Mouse (Mus musculus): ENCODE measurements around the gene Srprb. TPM values are rescaled to one million over a fixed set of nuclear protein-coding genes. Genes with fewer than 3 reads are reported as not detected.

Gene Srprb
- polyA plus RNA-seq (2011; ENCODE audit: insufficient read length, low read depth, missing spikeins): 43.1 and 76.1 TPM in 2 replicates

DNA sequence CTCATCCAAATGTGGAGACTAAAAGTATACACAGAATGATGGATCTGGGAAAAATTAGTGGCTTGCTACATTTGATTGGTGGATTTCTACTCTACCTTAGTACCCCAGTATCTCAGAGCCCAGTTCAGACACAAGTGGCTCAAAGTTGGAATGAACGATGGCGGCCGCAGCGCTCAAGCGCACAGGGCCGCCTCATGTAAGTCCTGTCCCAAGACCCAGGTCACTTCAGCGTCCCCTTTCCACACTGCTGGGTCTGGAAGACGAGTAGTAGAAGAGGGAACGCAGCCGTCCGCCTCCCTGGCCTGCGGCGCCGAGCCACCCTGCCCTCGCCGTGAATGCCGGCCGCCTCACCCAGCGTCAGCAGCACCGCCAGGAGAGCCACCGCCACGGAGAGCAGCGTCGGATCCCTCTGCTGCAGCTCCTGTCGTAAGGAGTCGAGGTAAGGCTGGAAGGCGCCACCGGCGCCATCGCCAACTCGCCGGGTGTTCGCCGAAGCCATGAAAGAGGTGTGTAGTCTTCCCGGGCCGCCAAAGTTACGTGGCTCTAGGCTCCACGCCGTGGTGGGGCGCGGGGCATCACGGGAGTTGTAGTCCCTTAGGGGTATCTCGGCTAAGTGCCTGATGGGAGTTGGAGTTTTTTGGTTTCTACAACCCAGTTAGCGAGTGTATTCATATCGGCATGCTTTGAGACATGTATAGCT, at the start of gene Srprb:
Srprb (minus strand) TSS at position 577 of the 700 bp plus-strand sequence.
- TF ChIP-seq CTCF (IDR thresholded peaks at IDR 0.05; ENCODE audit: borderline replicate concordance, insufficient read depth, low read length) (no peak), POLR2A (IDR thresholded peaks at IDR 0.05; ENCODE audit: low read depth, low read length) (peak; percentile 76)
- Histone ChIP-seq H3K27ac (ENCODE audit: insufficient read depth, low read length) (no peak within 1 kb of the TSS), H3K4me1 (ENCODE audit: control insufficient read depth, insufficient read depth, low read length) (no peaks in the 10 kb centered on the region), H3K4me3 (ENCODE audit: insufficient read depth, low read length) (peak within 1 kb of the TSS; percentile 96)

DNA sequence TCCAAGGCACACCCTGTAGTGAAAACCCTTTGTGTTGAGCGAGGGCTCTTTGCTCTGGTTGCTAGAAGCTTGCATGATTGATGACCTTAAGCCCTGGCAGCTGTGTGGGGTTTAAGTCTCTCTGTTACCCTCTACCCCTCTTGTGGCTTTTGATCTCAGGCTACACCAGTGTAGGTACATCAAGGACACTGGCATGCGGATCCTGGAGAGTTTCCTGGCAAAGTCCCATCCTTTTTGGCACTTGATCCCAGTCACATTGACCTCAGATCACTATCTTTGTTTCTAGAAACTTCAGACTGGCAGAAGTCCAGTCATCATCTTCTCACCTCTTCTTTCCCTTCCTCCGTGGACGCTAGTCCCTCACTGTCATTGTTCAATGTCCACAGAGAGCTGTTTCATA, 46.7 kb upstream of the Srprb start:
- H3K27ac ChIP-seq (ENCODE audit: insufficient read depth, low read length): no peak overlapping the region
- no peak for TF ChIP-seq POLR2A (IDR thresholded peaks at IDR 0.05; ENCODE audit: low read depth, low read length)
- no peak for TF ChIP-seq CTCF (IDR thresholded peaks at IDR 0.05; ENCODE audit: borderline replicate concordance, insufficient read depth, low read length)

DNA sequence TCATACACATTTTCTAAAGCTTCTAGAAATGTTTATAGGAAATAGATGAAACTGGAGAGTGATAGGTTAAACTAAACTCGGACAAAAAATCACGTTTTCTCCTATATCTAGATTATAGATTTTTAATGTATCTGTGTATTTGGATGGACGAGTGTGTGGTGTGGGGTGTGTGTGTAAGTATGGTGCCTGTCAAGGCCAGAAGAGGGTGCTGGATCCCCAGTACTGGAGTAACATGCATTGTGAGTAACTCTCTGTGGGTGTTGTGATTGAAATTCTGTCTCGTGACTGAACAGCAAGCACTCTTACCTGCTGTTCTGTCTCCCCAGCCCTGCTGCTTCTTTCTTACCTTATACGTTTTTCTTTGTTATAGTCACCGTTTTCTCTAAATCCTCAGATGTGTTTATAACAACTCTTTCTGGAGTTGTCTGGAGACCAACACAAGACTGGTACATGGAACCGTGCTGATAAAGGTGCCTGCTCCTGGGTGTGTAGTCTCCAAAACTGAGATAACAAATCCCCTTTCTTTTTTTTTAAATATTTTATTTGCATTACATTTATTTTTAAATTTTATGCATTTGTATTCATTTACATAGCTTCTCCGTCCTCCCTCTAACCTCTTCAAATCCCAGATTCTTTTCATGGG, 44.7 kb upstream of the Srprb start:
- H3K4me3 ChIP-seq (ENCODE audit: insufficient read depth, low read length): no peak overlapping the region
- TF ChIP-seq POLR2A (IDR thresholded peaks at IDR 0.05; ENCODE audit: low read depth, low read length) (no peak), CTCF (IDR thresholded peaks at IDR 0.05; ENCODE audit: borderline replicate concordance, insufficient read depth, low read length) (no peak)
- H3K27ac ChIP-seq (ENCODE audit: insufficient read depth, low read length): no peak overlapping the region
- H3K4me1 ChIP-seq (ENCODE audit: control insufficient read depth, insufficient read depth, low read length): no peaks in the 10 kb centered on the region

More for the DNA sequence above, 46.7 kb upstream of the Srprb start:
- H3K4me3 ChIP-seq (ENCODE audit: insufficient read depth, low read length): no peak overlapping the region
- no peaks in the 10 kb centered on the region for H3K4me1 ChIP-seq (ENCODE audit: control insufficient read depth, insufficient read depth, low read length)

DNA sequence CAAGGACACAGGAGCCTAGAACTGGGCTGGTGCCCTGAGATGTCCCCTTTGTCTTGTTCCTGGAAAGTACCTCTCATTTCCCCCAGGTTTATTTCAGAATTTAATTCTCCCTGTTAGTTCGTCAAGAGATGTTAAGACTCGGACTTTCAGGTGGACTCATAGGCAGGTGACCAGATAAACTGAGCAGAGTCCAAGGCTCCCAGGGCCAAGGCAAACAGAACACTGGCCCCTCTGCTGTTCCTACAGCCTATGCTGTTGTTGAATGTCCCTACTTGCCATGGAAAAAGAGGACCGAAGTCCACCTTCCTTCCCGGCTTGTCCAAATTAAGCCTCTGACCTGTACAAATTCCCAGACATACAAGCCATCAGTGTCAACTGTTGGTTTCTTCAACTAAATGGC, 41.7 kb upstream of the Srprb start:
- no peak overlapping the region for H3K27ac ChIP-seq (ENCODE audit: insufficient read depth, low read length)
- no peaks in the 10 kb centered on the region for H3K4me1 ChIP-seq (ENCODE audit: control insufficient read depth, insufficient read depth, low read length)
- H3K4me3 ChIP-seq (ENCODE audit: insufficient read depth, low read length): no peak overlapping the region
- TF ChIP-seq POLR2A (IDR thresholded peaks at IDR 0.05; ENCODE audit: low read depth, low read length): no peak
- TF ChIP-seq CTCF (IDR thresholded peaks at IDR 0.05; ENCODE audit: borderline replicate concordance, insufficient read depth, low read length): no peak

DNA sequence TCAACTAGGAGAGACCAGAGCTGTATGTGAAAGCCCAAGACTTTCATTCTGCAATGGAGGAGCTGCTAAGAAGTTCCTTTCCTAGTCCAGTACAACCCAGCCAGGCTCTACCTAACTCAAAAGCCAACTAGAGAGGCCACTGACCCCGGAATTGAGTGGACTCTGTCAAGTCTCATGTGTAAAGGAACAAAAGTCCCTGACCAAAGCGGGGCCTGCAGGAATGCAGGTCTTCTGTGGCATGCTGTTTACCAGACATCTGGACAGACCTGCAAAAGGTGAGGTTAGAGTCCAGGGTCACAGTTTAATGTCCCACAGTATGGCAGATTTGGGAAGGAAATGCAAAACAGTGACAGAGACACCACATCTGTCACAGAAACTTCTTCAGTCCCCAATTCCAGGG, 39.3 kb upstream of the Srprb start:
- Histone ChIP-seq H3K27ac (ENCODE audit: insufficient read depth, low read length) (no peak overlapping the region), H3K4me3 (ENCODE audit: insufficient read depth, low read length) (no peak overlapping the region), H3K4me1 (ENCODE audit: control insufficient read depth, insufficient read depth, low read length) (no peaks in the 10 kb centered on the region)
- TF ChIP-seq POLR2A (IDR thresholded peaks at IDR 0.05; ENCODE audit: low read depth, low read length) (no peak), CTCF (IDR thresholded peaks at IDR 0.05; ENCODE audit: borderline replicate concordance, insufficient read depth, low read length) (no peak)

DNA sequence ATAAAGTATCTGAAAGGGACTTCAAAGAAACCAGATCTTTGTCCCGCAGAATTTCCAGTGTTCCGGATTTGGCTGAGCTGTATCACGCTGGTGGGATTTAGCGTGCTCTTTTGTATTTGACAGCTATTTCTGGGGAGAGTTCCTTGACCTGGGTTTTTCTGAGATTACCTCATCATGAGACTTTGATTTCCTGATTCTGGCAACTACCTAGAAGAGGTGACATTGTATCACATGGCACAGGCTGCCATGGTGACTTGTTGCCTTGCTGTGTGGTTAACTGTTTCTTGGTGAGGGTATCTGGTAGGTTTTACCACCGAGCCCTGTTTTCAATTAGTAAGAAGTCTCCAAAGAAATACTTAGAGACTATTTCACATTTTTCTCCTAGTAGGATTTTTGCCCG, 37.5 kb upstream of the Srprb start:
- no peak overlapping the region for H3K4me3 ChIP-seq (ENCODE audit: insufficient read depth, low read length)
- H3K27ac ChIP-seq (ENCODE audit: insufficient read depth, low read length): no peak overlapping the region
- no peaks in the 10 kb centered on the region for H3K4me1 ChIP-seq (ENCODE audit: control insufficient read depth, insufficient read depth, low read length)
- TF ChIP-seq POLR2A (IDR thresholded peaks at IDR 0.05; ENCODE audit: low read depth, low read length): no peak
- no peak for TF ChIP-seq CTCF (IDR thresholded peaks at IDR 0.05; ENCODE audit: borderline replicate concordance, insufficient read depth, low read length)

DNA sequence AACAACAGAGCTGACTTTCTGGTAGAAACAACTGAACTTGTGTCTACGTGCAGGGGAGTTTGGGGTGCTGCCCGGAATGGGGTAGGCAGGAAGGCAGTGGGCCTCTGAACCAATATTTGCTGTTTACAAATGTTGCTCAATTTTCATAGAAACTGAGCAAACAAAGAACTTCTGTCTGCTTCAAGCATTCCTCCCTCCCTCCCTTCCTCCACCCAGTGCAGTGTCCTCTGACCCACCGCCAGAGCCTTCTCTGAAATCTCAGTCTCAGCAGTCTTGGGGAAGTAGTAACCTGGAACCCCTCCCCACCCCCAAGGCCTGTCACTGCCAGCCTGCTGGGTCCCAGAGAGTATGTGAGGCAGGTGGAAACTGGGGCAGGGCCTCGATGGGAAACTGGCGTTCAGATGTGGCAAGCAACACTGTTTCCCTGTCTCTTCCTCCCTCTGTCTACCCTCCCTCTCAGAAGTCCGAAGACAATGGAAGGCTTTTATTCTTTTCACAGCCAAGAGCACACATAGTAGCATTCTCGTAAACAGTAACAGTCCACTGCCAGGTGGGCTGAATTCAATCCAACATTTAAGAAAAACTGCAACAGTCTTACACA, 32.7 kb upstream of the Srprb start:
- Histone ChIP-seq H3K27ac (ENCODE audit: insufficient read depth, low read length) (no peak overlapping the region), H3K4me1 (ENCODE audit: control insufficient read depth, insufficient read depth, low read length) (no peaks in the 10 kb centered on the region), H3K4me3 (ENCODE audit: insufficient read depth, low read length) (no peak overlapping the region)
- TF ChIP-seq POLR2A (IDR thresholded peaks at IDR 0.05; ENCODE audit: low read depth, low read length) (no peak), CTCF (IDR thresholded peaks at IDR 0.05; ENCODE audit: borderline replicate concordance, insufficient read depth, low read length) (no peak)

DNA sequence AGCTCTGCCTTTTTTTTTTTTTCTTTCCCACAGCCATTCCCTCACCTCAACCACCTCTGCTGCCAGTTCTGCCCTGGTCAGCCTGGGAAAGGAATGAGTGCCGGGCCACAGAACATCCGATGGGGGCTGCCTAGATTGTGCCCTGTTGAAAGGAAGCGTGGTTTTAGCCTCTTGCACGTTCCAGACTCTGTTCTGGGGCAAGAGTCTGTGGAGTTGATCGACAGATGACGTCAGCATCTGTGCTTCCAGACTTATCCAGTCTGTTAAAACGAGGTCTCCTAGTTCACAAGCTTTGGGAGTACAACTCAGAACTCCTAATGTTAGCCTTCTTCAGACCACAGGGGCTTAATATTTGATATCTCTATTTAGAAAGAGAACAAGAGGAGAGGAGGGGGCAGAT, 32.1 kb upstream of the Srprb start:
- TF ChIP-seq CTCF (IDR thresholded peaks at IDR 0.05; ENCODE audit: borderline replicate concordance, insufficient read depth, low read length): no peak
- TF ChIP-seq POLR2A (IDR thresholded peaks at IDR 0.05; ENCODE audit: low read depth, low read length): no peak
- Histone ChIP-seq H3K4me1 (ENCODE audit: control insufficient read depth, insufficient read depth, low read length) (no peaks in the 10 kb centered on the region), H3K4me3 (ENCODE audit: insufficient read depth, low read length) (no peak overlapping the region), H3K27ac (ENCODE audit: insufficient read depth, low read length) (no peak overlapping the region)

DNA sequence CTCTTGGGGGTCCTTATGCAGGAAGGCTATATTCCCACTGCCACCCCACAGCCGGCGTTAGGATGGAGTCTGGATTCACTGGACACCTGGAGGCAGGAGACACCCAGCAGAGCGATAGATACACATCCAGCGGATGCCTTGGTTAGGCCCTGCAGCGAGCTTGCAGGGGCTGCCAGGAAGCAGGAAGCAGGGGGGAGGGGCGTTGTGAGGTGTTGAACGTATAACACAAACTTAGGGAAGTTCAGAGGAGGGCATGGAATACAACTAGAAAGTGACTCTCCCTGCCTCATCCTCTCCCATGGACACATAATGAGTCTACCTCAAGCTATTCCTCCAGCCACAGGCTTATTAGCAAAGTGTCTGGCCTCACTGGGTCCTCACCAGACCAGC, 31.1 kb upstream of the Srprb start:
- H3K27ac ChIP-seq (ENCODE audit: insufficient read depth, low read length): no peak overlapping the region
- no peak for TF ChIP-seq CTCF (IDR thresholded peaks at IDR 0.05; ENCODE audit: borderline replicate concordance, insufficient read depth, low read length)
- no peak for TF ChIP-seq POLR2A (IDR thresholded peaks at IDR 0.05; ENCODE audit: low read depth, low read length)
- H3K4me1 ChIP-seq (ENCODE audit: control insufficient read depth, insufficient read depth, low read length): no peaks in the 10 kb centered on the region
- H3K4me3 ChIP-seq (ENCODE audit: insufficient read depth, low read length): no peak overlapping the region

All from embryonic fibroblast, embryonic 13.5 days (primary cell).